Mouse (Mus musculus) bone marrow macrophage, adult 2 months (primary cell): ENCODE measurements around the gene 1500009C09Rik.

ENCODE experiments used
- CTCF ChIP-seq: IDR thresholded peaks from 2 replicates; pipeline ENCODE4 v1.5.1; 2012; ENCODE audit warnings: low read depth, mild to moderate bottlenecking, low read length, moderate library complexity
- POLR2A ChIP-seq: IDR thresholded peaks from 2 replicates; pipeline ENCODE4 v1.6.1; 2012; ENCODE audit warnings: mild to moderate bottlenecking, low read depth, low read length, borderline replicate concordance

DNA sequence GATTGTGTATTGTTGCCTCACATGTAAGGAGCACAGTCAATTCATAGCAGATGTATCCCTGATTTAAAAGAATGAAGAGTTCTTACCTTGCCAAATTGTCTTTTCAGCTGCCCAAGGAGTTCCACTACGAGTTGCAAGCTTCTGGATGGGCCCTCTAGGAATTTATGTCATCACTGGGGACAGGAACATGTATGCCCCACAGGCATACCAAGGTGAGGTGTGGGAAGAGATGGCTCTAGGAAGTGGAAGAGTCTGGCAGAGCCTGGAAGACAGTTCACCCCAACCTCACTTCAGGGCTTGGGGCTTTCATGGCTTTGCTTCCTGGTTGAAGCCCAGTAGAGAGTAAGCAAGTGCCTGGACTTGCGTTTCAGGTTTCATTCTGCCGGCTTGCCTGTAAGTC, 56.2 kb downstream of the 1500009C09Rik start:
- TF ChIP-seq CTCF (no peak), POLR2A (no peak)
